Mouse (Mus musculus) cerebellum, adult 2 months (tissue): Measurements from ENCODE around the gene Eif2b5. TPM values are rescaled to one million over a fixed set of nuclear protein-coding genes. Genes with fewer than 3 reads are reported as not detected.

ENCODE experiments used
- DNase-seq, 2 experiments: peaks; one replicate each; pipeline ENCODE4 v3.0.0; 2021
- H3K27ac ChIP-seq: fragments of 200-500 bp; 2 replicates; pipeline ENCODE4 v1.5.1; 2012; ENCODE audit warnings: low read length, control low read depth, inconsistent platforms; ENCODE audit not compliant: insufficient read depth
- H3K27me3 ChIP-seq: fragments of 200-500 bp; 2 replicates; pipeline ENCODE4 v1.6.1; 2012; ENCODE audit warnings: inconsistent platforms, mild to moderate bottlenecking, low read length, moderate library complexity; ENCODE audit not compliant: control insufficient read depth, insufficient read depth
- H3K4me1 ChIP-seq: fragments of 200-500 bp; 2 replicates; pipeline ENCODE4 v1.6.1; 2011; ENCODE audit warnings: low read length; ENCODE audit not compliant: control insufficient read depth, insufficient read depth
- H3K4me3 ChIP-seq: fragments of 200-500 bp; replicated peaks from 2 replicates; pipeline ENCODE3; 2011; ENCODE audit warnings: mild to moderate bottlenecking, low read depth, low read length, control low read depth; ENCODE audit not compliant: insufficient read depth
- CTCF ChIP-seq: fragments of 200-500 bp; IDR thresholded peaks from 2 replicates; pipeline ENCODE4 v1.5.1; 2011; ENCODE audit warnings: low read depth, mild to moderate bottlenecking, control low read depth, low read length, moderate library complexity, borderline replicate concordance; ENCODE audit not compliant: insufficient read depth
- POLR2A ChIP-seq: fragments of 200-500 bp; IDR thresholded peaks from 2 replicates; pipeline ENCODE4 v1.6.1; 2011; ENCODE audit warnings: low read length, control low read depth, borderline replicate concordance; ENCODE audit not compliant: insufficient read depth
- WGBS: fragments of 180-500 bp; shearing (Covaris S2); methylation state at CpG from one replicate; pipeline ENCODE4 v1.1.7; 2018; 5-methylcytosine and 5-hydroxymethylcytosine counted together
- polyA plus RNA-seq: library from polyadenylated mRNA; depleted of rRNA; stranded (reverse); fragments of >200 nt; gene quantifications from 2 replicates; pipeline ENCODE4 v1.2.3, GENCODE M21; 2012

Gene Eif2b5
- polyA plus RNA-seq, 1 experiment: 53.3 TPM

GRCm38 (mm10) chr16:20534617-20535295 lies 36.1 kb downstream of the Eif2b5 start:
- H3K27ac ChIP-seq: no peak overlapping the region
- WGBS: 38% methylated on average over 10 of the region's 10 CpGs
- peaks cover 11% of the 10 kb centered on the region for H3K4me1 ChIP-seq
- no peak for DNase-seq
- no peaks in the 10 kb centered on the region for H3K27me3 ChIP-seq
- no peak overlapping the region for H3K4me3 ChIP-seq
- TF ChIP-seq POLR2A: no peak
- TF ChIP-seq CTCF: no peak

DNA sequence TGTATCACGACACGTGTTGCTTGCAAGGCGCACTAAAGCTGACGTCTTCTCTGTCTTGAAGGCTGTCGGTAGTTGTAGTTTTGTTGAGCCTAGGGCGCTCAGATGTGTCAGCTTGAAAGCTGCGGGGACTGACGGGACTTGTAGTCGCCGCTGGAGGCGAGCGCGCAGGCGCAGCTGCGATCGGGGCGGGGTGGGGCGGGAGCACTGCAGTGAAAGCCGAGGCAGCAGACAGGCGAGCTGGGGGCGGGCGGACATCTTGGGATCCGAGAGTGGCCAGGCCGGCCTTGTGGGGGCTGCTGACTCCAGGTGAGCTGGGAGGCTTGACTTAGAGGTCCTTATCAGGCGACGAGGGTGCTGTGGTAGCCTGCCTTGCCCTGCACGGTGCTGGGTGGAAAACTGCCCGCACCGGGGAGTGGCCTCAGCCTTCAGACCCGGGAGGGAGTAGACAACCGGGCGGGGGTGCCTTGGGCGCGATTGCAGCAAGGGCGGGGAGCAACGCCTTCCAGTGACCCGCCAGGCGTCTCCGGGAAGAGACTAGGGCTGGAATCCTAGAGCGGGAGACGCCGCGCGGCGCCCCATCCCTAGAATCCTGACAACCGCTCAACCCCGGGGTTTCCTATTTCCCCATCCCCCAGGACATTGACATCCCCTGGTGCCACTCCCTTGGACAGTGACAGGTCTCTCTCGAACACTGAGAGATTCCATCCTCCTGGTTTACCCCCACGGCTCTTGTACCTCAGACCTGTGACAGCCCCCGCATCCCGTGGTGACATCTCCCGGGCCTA lies 36.9 kb downstream of the Eif2b5 start, which contains the start of gene Ap2m1:
Ap2m1 (plus strand) TSS at position 183 of the 785 bp plus-strand sequence.
- under 1% methylated on average over 50 of the region's 52 CpGs for WGBS
- Histone ChIP-seq H3K4me1 (peaks cover 11% of the 10 kb centered on the region), H3K4me3 (peak within 1 kb of the TSS; percentile 92), H3K27ac (peak within 1 kb of the TSS; percentile 82), H3K27me3 (no peaks in the 10 kb centered on the region)
- TF ChIP-seq CTCF (no peak), POLR2A (peak; percentile 82)
- DNase-seq: peak; percentile 92 to 99

GRCm38 (mm10) chr16:20536081-20536665 lies 37.6 kb downstream of the Eif2b5 start:
- TF ChIP-seq CTCF (no peak), POLR2A (no peak)
- WGBS: 18% methylated on average over 9 of the region's 9 CpGs
- Histone ChIP-seq H3K4me1 (peaks cover 11% of the 10 kb centered on the region), H3K27ac (peak overlapping the region; percentile 82), H3K27me3 (no peaks in the 10 kb centered on the region), H3K4me3 (peak overlapping the region; percentile 92)
- no peak for DNase-seq

DNA sequence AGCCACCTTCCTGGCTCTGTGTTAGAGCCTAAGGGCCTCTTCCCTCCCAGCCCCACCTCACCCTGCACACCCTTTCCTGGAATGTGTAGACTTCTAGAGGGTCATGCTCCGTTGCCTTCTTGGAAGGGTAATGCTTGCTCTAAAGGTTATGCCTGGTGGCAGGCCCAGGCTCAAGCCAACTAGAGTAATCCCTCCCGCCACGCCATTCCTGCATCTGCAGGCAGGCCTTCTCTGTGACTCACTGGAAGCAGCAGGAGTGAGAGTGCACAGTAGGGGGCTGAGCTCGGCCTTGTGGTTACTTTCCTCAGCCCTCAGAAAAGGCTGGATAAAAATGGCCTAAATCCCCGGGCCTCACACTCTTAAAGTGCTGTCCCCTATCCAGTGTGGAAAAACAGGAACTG lies 38.5 kb downstream of the Eif2b5 start:
- Histone ChIP-seq H3K27ac (0 out of 2 replicates have a peak overlapping the region, but pooled peaks have one; percentile 28), H3K4me3 (peak overlapping the region; percentile 92), H3K4me1 (peaks cover 11% of the 10 kb centered on the region), H3K27me3 (no peaks in the 10 kb centered on the region)
- no peak for TF ChIP-seq POLR2A
- TF ChIP-seq CTCF: no peak
- peak; percentile 57 to 66 for DNase-seq
- under 1% methylated on average over 5 of the region's 5 CpGs for WGBS

DNA sequence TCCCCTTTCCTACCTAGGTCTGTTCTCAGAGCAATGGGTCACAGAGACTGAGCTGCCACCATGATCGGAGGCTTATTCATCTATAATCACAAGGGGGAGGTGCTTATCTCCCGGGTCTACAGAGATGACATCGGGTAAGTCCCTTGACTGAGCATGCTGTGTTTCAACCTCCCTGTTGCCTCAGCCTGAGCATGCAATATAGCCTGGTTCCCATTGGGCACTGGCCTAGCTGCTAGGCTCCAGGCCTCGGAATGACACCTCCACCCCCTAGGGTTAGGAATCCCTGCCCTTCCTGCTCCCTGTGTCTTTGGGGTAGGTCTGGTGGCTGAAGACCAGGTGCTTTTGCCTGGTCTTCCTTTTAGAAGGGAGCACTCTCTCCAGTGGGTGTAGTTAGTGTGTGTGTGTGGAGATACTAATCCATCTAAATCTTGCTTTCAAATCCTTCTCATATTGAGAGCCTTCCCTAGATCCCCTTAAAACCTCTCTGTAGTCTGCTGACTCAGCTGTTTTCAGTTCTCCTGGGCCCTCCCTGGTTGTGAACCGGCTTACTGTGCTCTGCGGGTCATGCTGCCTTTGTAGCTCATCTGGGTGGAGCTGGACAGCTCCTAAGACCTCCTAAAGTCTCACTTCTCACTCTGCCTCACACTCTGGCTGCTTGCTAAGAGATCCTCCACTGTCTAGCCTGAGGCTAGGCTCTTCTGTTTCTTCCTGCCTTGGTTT lies 39.1 kb downstream of the Eif2b5 start:
- no peak for DNase-seq
- TF ChIP-seq CTCF (no peak), POLR2A (no peak)
- WGBS: 13% methylated on average over 6 of the region's 6 CpGs
- Histone ChIP-seq H3K27me3 (no peaks in the 10 kb centered on the region), H3K4me3 (peak overlapping the region; percentile 92), H3K4me1 (peaks cover 11% of the 10 kb centered on the region), H3K27ac (no peak overlapping the region)

GRCm38 (mm10) chr16:20539649-20540048 lies 41.0 kb downstream of the Eif2b5 start:
- Histone ChIP-seq H3K4me1 (peaks cover 11% of the 10 kb centered on the region), H3K4me3 (no peak overlapping the region), H3K27ac (no peak overlapping the region), H3K27me3 (no peaks in the 10 kb centered on the region)
- DNase-seq: no peak
- TF ChIP-seq POLR2A (no peak), CTCF (no peak)
- 69% methylated on average over 3 of the region's 3 CpGs for WGBS

DNA sequence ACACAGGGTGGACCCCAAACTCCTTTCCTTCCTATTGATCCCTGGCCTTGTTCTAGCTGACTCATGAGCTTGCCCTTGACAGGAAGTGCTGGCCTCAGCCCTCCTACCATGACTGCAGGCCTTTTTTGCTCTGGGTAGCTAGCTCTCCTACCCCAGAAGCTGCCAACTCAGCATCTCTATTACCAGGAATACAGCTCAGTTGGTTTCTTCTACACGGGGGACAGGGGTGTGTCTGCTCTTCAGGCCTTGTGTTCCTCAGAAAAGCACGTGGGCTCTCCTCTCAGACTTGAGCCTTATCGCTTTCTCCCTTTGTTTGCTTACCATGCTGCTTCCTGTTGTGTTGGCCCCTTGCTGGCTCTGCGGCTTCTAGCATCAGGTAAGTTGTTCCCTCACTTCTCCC lies 41.8 kb downstream of the Eif2b5 start:
- 86% methylated on average over 4 of the region's 4 CpGs for WGBS
- H3K4me1 ChIP-seq: peaks cover 11% of the 10 kb centered on the region
- no peak for DNase-seq
- no peak for TF ChIP-seq CTCF
- no peak for TF ChIP-seq POLR2A
- no peak overlapping the region for H3K4me3 ChIP-seq
- no peak overlapping the region for H3K27ac ChIP-seq
- no peaks in the 10 kb centered on the region for H3K27me3 ChIP-seq
